Mouse (Mus musculus) liver, embryonic 13.5 days (tissue): ENCODE measurements around the gene Zfr. TPM values are rescaled to one million over a fixed set of nuclear protein-coding genes. Genes with fewer than 3 reads are reported as not detected.

Experiments
- ATAC-seq: fragments of 200-750 bp; cut with Nextera tagmentation; 2 replicates; pipeline ENCODE4 v1.8.0; 2017; ENCODE audit warnings: low read depth, mild to moderate bottlenecking, moderate number of reproducible peaks, moderate library complexity
- DNase-seq: peaks from one replicate; pipeline ENCODE4 v3.0.0; 2022
- H3K27ac ChIP-seq: fragments of 300-500 bp; sonication (generic); 2 replicates; pipeline ENCODE4 v1.5.1; 2015; ENCODE audit warnings: moderate library complexity, mild to moderate bottlenecking, inconsistent platforms
- H3K27me3 ChIP-seq: fragments of 300-500 bp; sonication (generic); 2 replicates; pipeline ENCODE4 v1.6.1; 2015; ENCODE audit warnings: mild to moderate bottlenecking, inconsistent platforms
- H3K36me3 ChIP-seq: fragments of 300-500 bp; sonication (generic); 2 replicates; pipeline ENCODE4 v1.6.1; 2015; ENCODE audit warnings: mild to moderate bottlenecking, inconsistent platforms
- H3K4me1 ChIP-seq: fragments of 300-500 bp; sonication (generic); replicated peaks from 2 replicates; pipeline ENCODE4 v1.6.1; 2015; ENCODE audit warnings: inconsistent platforms
- H3K4me2 ChIP-seq: fragments of 300-500 bp; sonication (generic); 2 replicates; pipeline ENCODE4 v1.6.1; 2015; ENCODE audit warnings: inconsistent platforms, mild to moderate bottlenecking, moderate library complexity
- H3K4me3 ChIP-seq: fragments of 300-500 bp; sonication (generic); replicated peaks from 2 replicates; pipeline ENCODE4 v1.5.1; 2015; ENCODE audit warnings: mild to moderate bottlenecking, inconsistent platforms
- H3K9ac ChIP-seq: fragments of 300-500 bp; sonication (generic); 2 replicates; pipeline ENCODE4 v1.6.1; 2015; ENCODE audit warnings: mild to moderate bottlenecking, inconsistent platforms
- H3K9me3 ChIP-seq: fragments of 300-500 bp; sonication (generic); replicated peaks from 2 replicates; pipeline ENCODE4 v1.6.1; 2016; ENCODE audit warnings: inconsistent platforms
- WGBS: fragments of 180-500 bp; shearing (Covaris S2); methylation state at CpG from one replicate; pipeline ENCODE4 v1.1.7; 2015; ENCODE audit not compliant: insufficient replicate concordance; 5-methylcytosine and 5-hydroxymethylcytosine counted together
- microRNA counts: library from miRNA; unstranded; fragments of <30 nt; microRNA quantifications from one replicate; lab custom pipeline; 2016
- microRNA-seq: library from miRNA; unstranded; fragments of <30 nt; microRNA quantifications from one replicate; pipeline ENCODE4, GENCODE M21; 2016
- polyA plus RNA-seq: library from polyadenylated mRNA; unstranded; fragments of >200 nt; fragmentation: Nextera tagmentation; extraction: Ambion mirVana; gene quantifications from 2 replicates; pipeline ENCODE4 v1.2.1, GENCODE M21; 2015

Zfr gene
- polyA plus RNA-seq, 1 experiment from 2014 or later, result 42.1 TPM

DNA sequence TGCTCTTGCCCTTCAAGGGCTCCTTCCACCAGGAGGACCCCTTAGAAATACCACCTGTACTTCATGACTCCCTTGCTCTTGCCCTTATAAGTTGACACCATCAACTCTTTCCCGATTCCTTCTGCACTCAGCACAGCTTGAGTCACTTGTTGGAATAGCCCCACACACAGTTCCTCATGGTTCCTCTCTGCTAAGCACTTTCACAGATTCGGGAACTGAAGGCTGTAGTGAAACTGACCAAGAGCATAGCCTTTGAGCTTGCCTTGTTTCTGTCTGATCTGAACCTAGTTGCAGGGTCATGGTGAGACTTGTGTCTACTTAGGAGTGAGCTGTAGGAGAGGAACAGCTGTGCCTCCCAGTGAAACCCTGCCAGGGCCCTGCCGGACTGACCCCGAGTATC is 115.4 kb downstream of the Zfr start:
- H3K9me3 ChIP-seq, result no peaks in the 10 kb centered on the region
- no peak for DNase-seq
- H3K4me1 ChIP-seq, result peaks cover 75% of the 10 kb centered on the region
- H3K9ac ChIP-seq, result no peak overlapping the region
- H3K4me2 ChIP-seq, result no peak overlapping the region
- H3K27ac ChIP-seq, result no peak overlapping the region
- peaks cover 42% of the 10 kb centered on the region for H3K36me3 ChIP-seq
- WGBS, result 79% methylated on average over 4 of the region's 4 CpGs
- H3K4me3 ChIP-seq, result no peak overlapping the region
- no peak for ATAC-seq
- H3K27me3 ChIP-seq, result no peaks in the 10 kb centered on the region

MicroRNAs within 50 kb of the gene (microRNA counts, 519-probe panel; counts per million panel counts)
- microRNA mmu-miR-1898 (lab: Ali Mortazavi, UCI), result 114 counts per million

Small RNA genes lying within 50 kb of the gene (microRNA-seq; reads per million reads assigned to microRNA genes)
- gene Mir1898, result not detected

Other genes with a start within 250 kb of the Zfr start
- gene Npr3, start 210.5 kb upstream of the Zfr start, polyA plus RNA-seq, result 3.2 and 3.4 TPM in 2 replicates
- gene Sub1, start 120.8 kb upstream of the Zfr start, polyA plus RNA-seq, result 383 and 465 TPM in 2 replicates
- 6.3 and 8.2 TPM in 2 replicates for gene Mtmr12, start 87.2 kb downstream of the Zfr start, polyA plus RNA-seq
- 51.6 and 66.2 TPM in 2 replicates for gene Golph3, start 203.6 kb downstream of the Zfr start, polyA plus RNA-seq
- 0.29 and 1.7 TPM in 2 replicates for gene 1810049J17Rik, start 204.1 kb downstream of the Zfr start, polyA plus RNA-seq